Mouse (Mus musculus) lung, adult 2 months (tissue): ENCODE results near the gene Fyb.

Experiments used
- CTCF ChIP-seq: fragments of 200-500 bp; IDR thresholded peaks from 2 replicates; pipeline ENCODE4 v1.5.1; 2011; ENCODE audit warnings: mild to moderate bottlenecking, low read length, control low read depth; ENCODE audit not compliant: insufficient read depth
- POLR2A ChIP-seq: fragments of 200-500 bp; IDR thresholded peaks from 2 replicates; pipeline ENCODE4 v1.6.1; 2011; ENCODE audit warnings: low read depth, mild to moderate bottlenecking, control low read depth, low read length, borderline replicate concordance; ENCODE audit errors: extremely low read depth

DNA sequence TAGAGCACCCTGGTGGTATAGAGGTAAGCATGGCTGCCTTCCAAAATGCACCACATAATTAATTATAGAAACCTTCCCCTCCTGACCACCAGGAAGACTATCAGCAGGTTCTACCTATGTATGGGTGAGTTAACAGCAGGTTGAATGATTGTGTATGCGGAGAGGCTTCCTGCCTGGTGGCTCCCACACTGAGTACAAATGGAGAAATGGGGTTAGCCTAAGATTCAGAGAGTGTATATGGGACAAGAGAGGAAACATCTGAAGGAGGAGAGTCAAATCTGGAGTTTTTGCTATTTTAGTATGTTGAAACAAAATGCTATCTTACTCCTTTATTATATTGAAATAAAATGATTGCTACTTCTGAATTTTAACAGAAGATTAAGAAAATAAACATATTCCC, 5.1 kb upstream of the Fyb start:
- TF ChIP-seq CTCF: no peak
- TF ChIP-seq POLR2A: no peak
